Mouse (Mus musculus): ENCODE results near the gene Ank3.

DNA sequence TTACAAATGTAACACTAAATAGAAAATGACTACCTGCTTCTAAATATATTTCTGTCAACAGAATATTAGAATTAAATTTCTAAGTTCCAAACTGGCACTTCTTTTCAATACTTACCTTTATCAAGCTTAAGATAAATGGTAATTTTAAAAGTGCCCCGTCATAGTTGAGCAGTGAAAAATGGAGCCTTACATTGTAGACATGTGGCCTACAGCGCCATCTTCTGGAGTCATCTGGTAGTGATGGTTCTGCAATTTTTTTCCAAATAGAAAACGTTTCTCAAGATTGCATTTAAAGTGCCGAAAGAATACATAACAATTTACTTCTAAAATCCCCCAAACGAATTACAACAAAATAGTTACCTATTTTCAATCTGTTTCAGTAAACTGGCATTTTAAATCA, 566.0 kb downstream of the Ank3 start:
- 0 out of 2 replicates have a peak, but pooled peaks have one; percentile 35 for TF ChIP-seq CTCF (IDR thresholded peaks at IDR 0.05; ENCODE audit: control insufficient read depth, insufficient read depth, low read length)
- no peak for TF ChIP-seq POLR2A (IDR thresholded peaks at IDR 0.05; ENCODE audit: borderline replicate concordance, control insufficient read depth, low read depth, low read length)
